Comparison of ENCODE assay signal across 10 mouse cellular contexts in the genomic region with DNA sequence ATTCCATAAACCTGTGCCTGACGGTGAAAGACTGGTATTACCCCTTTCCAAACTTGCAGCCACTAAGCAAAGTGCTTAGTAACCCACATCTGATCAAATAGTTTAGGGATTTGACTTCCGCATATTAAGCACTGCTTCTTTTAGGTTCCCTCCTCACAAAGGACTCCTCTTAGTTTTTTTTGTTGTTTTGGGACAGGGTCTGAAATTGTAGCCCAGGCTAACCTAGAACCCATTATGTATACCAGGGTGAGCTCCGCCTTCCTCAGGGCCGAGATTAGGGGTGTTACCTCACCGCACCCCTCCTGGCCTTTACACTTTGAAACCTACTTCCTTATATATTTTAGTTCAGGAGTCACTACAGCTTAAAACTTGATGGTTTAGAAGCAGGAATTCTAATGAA. TPM values are rescaled to one million over a fixed set of nuclear protein-coding genes. Genes with fewer than 3 reads are reported as not detected.
DNase-seq lines count a peak whose midpoint lies in the region; ATAC-seq and TF ChIP-seq lines count a peak whose summit lies in the region.
"Had no signal": no experiment of that assay in that cellular context is flagged by ENCODE, and none has a peak within 500 bp of the region (broad histone marks: within the 10 kb centered on the region; RNA-seq: fewer than 3 reads in every experiment).

No protein-coding gene starts in this region.

- H3K27ac ChIP-seq in heart, embryonic 14.5 days (replicated peaks in 1 of 2; ENCODE audit: control insufficient read depth in 1 of 2, insufficient read depth in 1 of 2, low read depth in 2 of 2, low read length in 2 of 2), result no peak overlapping the region
- H3K27ac ChIP-seq in bone marrow macrophage, adult 2 months (ENCODE audit: insufficient read depth, low read depth, low read length), result peak overlapping the region; percentile 63
- no peak overlapping the region for H3K27ac ChIP-seq in hindbrain, postnatal 0 days
- H3K27ac ChIP-seq in midbrain, embryonic 15.5 days, result no peak overlapping the region

- peak overlapping the region; percentile 78 for H3K9ac ChIP-seq in heart, embryonic 14.5 days (ENCODE audit: low read length)
- no peak overlapping the region; the same call in 1 of the 2 replicates for H3K9ac ChIP-seq in hindbrain, postnatal 0 days (replicated peaks; ENCODE audit: low read length)
- H3K9ac ChIP-seq in midbrain, embryonic 15.5 days, result no peak overlapping the region

- no peak for TF ChIP-seq CTCF in bone marrow macrophage, adult 2 months (IDR thresholded peaks at IDR 0.05; ENCODE audit: low read depth, low read length)
- TF ChIP-seq CTCF in hindbrain, postnatal 0 days (IDR thresholded peaks at IDR 0.05; ENCODE audit: low read depth), result no peak

- no peak for ATAC-seq in heart, embryonic 14.5 days (ENCODE audit: insufficient number of reproducible peaks, insufficient read depth, low FRiP score, low read depth)
- no peak for ATAC-seq in hindbrain, postnatal 0 days
- ATAC-seq in midbrain, embryonic 15.5 days (replicated peaks), result no peak

- peaks cover 25 to 37% of the 10 kb centered on the region in 2 experiments for H3K4me1 ChIP-seq in heart, embryonic 14.5 days (ENCODE audit: control insufficient read depth in 2 of 2, insufficient read depth in 2 of 2, low read length in 2 of 2)
- H3K4me1 ChIP-seq in bone marrow macrophage, adult 2 months (ENCODE audit: control insufficient read depth, insufficient read depth, low read length), result peaks cover 39% of the 10 kb centered on the region
- peaks cover 19% of the 10 kb centered on the region; the same call in 1 of the 2 replicates for H3K4me1 ChIP-seq in hindbrain, postnatal 0 days (ENCODE audit: insufficient read depth, low read length)
- H3K4me1 ChIP-seq in midbrain, embryonic 15.5 days, result peaks cover 61% of the 10 kb centered on the region

- H3K4me3 ChIP-seq in heart, embryonic 14.5 days (ENCODE audit: control insufficient read depth in 1 of 2, insufficient read depth in 1 of 2, low read depth in 1 of 2, low read length in 2 of 2), result peak overlapping the region; percentile 50 to 66; a peak in 3 of 4 replicates
- peak overlapping the region; percentile 78; the same call in 1 of the 2 replicates for H3K4me3 ChIP-seq in bone marrow macrophage, adult 2 months (ENCODE audit: insufficient read depth, low read length)
- H3K4me3 ChIP-seq in hindbrain, postnatal 0 days (ENCODE audit: low read length), result peak overlapping the region; percentile 42
- peak overlapping the region; percentile 48; the same call in 1 of the 2 replicates for H3K4me3 ChIP-seq in midbrain, embryonic 15.5 days

- no peak for DNase-seq in heart, adult 8-10 months (ENCODE audit: low spot score)
- DNase-seq in hindbrain, postnatal 0 days (ENCODE audit: low spot score), result no peak
- DNase-seq in urinary bladder, postnatal 10 days (ENCODE audit: low spot score), result no peak
- DNase-seq in gastrocnemius, adult 8-10 months (ENCODE audit: low spot score in 2 of 2), result no peak
- DNase-seq in frontal cortex, postnatal 14 days (ENCODE audit: low spot score in 2 of 2), result no peak
- DNase-seq: lung, postnatal 10 days; thymus, adult 18-20 months had no signal

- no peaks in the 10 kb centered on the region for H3K27me3 ChIP-seq in heart, embryonic 14.5 days (ENCODE audit: control insufficient read depth, insufficient read depth, low read length)
- no peaks in the 10 kb centered on the region for H3K27me3 ChIP-seq in hindbrain, postnatal 0 days (ENCODE audit: insufficient read depth, low read length)
- no peaks in the 10 kb centered on the region for H3K27me3 ChIP-seq in midbrain, embryonic 15.5 days (replicated peaks)

- H3K4me2 ChIP-seq in heart, embryonic 14.5 days (ENCODE audit: low read length), result peak overlapping the region; percentile 84
- H3K4me2 ChIP-seq in hindbrain, postnatal 0 days (ENCODE audit: low read depth, low read length), result peak overlapping the region; percentile 87
- peak overlapping the region; percentile 98 for H3K4me2 ChIP-seq in midbrain, embryonic 15.5 days

- H3K9me3 ChIP-seq in heart, embryonic 14.5 days (ENCODE audit: control insufficient read depth, low read length), result no peaks in the 10 kb centered on the region
- no peaks in the 10 kb centered on the region for H3K9me3 ChIP-seq in hindbrain, postnatal 0 days (ENCODE audit: low read length)
- H3K9me3 ChIP-seq in midbrain, embryonic 15.5 days, result no peaks in the 10 kb centered on the region

- 35% methylated on average over 5 of the region's 5 CpGs for WGBS in heart, embryonic 14.5 days
- WGBS in hindbrain, postnatal 0 days, result 45% methylated on average over 5 of the region's 5 CpGs
- 35% methylated on average over 5 of the region's 5 CpGs for WGBS in midbrain, embryonic 15.5 days

- TF ChIP-seq POLR2A in bone marrow macrophage, adult 2 months (IDR thresholded peaks at IDR 0.05; ENCODE audit: borderline replicate concordance, low read depth, low read length), result no peak

- no peaks in the 10 kb centered on the region for H3K36me3 ChIP-seq in heart, embryonic 14.5 days (ENCODE audit: control insufficient read depth, insufficient read depth, low read length)
- H3K36me3 ChIP-seq in hindbrain, postnatal 0 days (ENCODE audit: insufficient read depth, low read length), result no peaks in the 10 kb centered on the region
- H3K36me3 ChIP-seq in midbrain, embryonic 15.5 days (replicated peaks), result no peaks in the 10 kb centered on the region

RNA-seq across cellular contexts. Expression of a gene that starts 5.5 kb away (rescaled TPM):
- polyA plus RNA-seq in heart, embryonic 14.5 days (2014; fragmentation: Nextera tagmentation; extraction: Ambion mirVana), result 13.3 and 15.3 TPM in 2 replicates
- 10 to 100 TPM; 72.1 to 84.3 (median 78.7) TPM for total RNA-seq in heart, adult 8-10 months (2022)
- 78.4 and 79.3 TPM in 2 replicates for polyA plus RNA-seq in bone marrow macrophage, adult 2 months (2012; ENCODE audit: insufficient read depth, insufficient read length, missing spikeins)
- total RNA-seq in hindbrain, postnatal 0 days (2014; rRNA removed), result 77.7 and 94.3 TPM in 2 replicates
- 25.0 and 25.4 TPM in 2 replicates for polyA plus RNA-seq in hindbrain, postnatal 0 days (2015; fragmentation: Nextera tagmentation; extraction: Ambion mirVana)
- 33.2 and 33.6 TPM in 2 replicates for polyA plus RNA-seq in midbrain, embryonic 15.5 days (2015; fragmentation: Nextera tagmentation; extraction: Ambion mirVana)
- total RNA-seq in gastrocnemius, adult 8-10 months (2022), result 10 to 100 TPM; 53.9 to 57.7 (median 55.8) TPM

RNA-seq across cellular contexts. Expression of a gene that starts 14.7 kb away (rescaled TPM):
- 6.0 and 6.4 TPM in 2 replicates for polyA plus RNA-seq in heart, embryonic 14.5 days (2014; fragmentation: Nextera tagmentation; extraction: Ambion mirVana)
- 100 to 1,000 TPM in 2 of 4 experiments, 10 to 100 TPM in 2; 81.4 to 121 (median 101) TPM for total RNA-seq in heart, adult 8-10 months (2022)
- polyA plus RNA-seq in bone marrow macrophage, adult 2 months (2012; ENCODE audit: insufficient read depth, insufficient read length, missing spikeins), result 7.4 and 8.2 TPM in 2 replicates
- 7.5 and 8.6 TPM in 2 replicates for total RNA-seq in hindbrain, postnatal 0 days (2014; rRNA removed)
- 10.2 and 13.5 TPM in 2 replicates for polyA plus RNA-seq in hindbrain, postnatal 0 days (2015; fragmentation: Nextera tagmentation; extraction: Ambion mirVana)
- 3.4 and 3.9 TPM in 2 replicates for polyA plus RNA-seq in midbrain, embryonic 15.5 days (2015; fragmentation: Nextera tagmentation; extraction: Ambion mirVana)
- total RNA-seq in gastrocnemius, adult 8-10 months (2022), result 100 to 1,000 TPM in 2 of 4 experiments, 10 to 100 TPM in 2; 83.4 to 175 (median 99.4) TPM

RNA-seq across cellular contexts. Expression of a gene that starts 14.9 kb away (rescaled TPM):
- polyA plus RNA-seq in heart, embryonic 14.5 days (2014; fragmentation: Nextera tagmentation; extraction: Ambion mirVana), result 22.6 and 22.9 TPM in 2 replicates
- 10 to 100 TPM; 16.0 to 20.9 (median 17.8) TPM for total RNA-seq in heart, adult 8-10 months (2022)
- 37.9 and 40.1 TPM in 2 replicates for polyA plus RNA-seq in bone marrow macrophage, adult 2 months (2012; ENCODE audit: insufficient read depth, insufficient read length, missing spikeins)
- 24.4 and 74.0 TPM in 2 replicates for total RNA-seq in hindbrain, postnatal 0 days (2014; rRNA removed)
- 35.4 and 35.7 TPM in 2 replicates for polyA plus RNA-seq in hindbrain, postnatal 0 days (2015; fragmentation: Nextera tagmentation; extraction: Ambion mirVana)
- polyA plus RNA-seq in midbrain, embryonic 15.5 days (2015; fragmentation: Nextera tagmentation; extraction: Ambion mirVana), result 56.3 and 57.7 TPM in 2 replicates
- total RNA-seq in gastrocnemius, adult 8-10 months (2022), result 10 to 100 TPM; 14.1 to 18.4 (median 15.2) TPM

RNA-seq across cellular contexts. Expression of a gene that starts 46.8 kb away (rescaled TPM):
- polyA plus RNA-seq in heart, embryonic 14.5 days (2014; fragmentation: Nextera tagmentation; extraction: Ambion mirVana), result 0.82 and 0.95 TPM in 2 replicates
- 1 to 10 TPM in 1 of 4 experiments, under 1 TPM in 3; 0.38 to 1.1 (median 0.76) TPM for total RNA-seq in heart, adult 8-10 months (2022)
- 0.62 and 0.65 TPM in 2 replicates for polyA plus RNA-seq in bone marrow macrophage, adult 2 months (2012; ENCODE audit: insufficient read depth, insufficient read length, missing spikeins)
- total RNA-seq in hindbrain, postnatal 0 days (2014; rRNA removed), result 29.5 and 44.1 TPM in 2 replicates
- polyA plus RNA-seq in hindbrain, postnatal 0 days (2015; fragmentation: Nextera tagmentation; extraction: Ambion mirVana), result 11.0 TPM in 2 replicates
- 9.1 and 9.2 TPM in 2 replicates for polyA plus RNA-seq in midbrain, embryonic 15.5 days (2015; fragmentation: Nextera tagmentation; extraction: Ambion mirVana)
- total RNA-seq in gastrocnemius, adult 8-10 months (2022), result under 1 TPM in 2 of 4 experiments, not detected in 2; 0.08 to 0.29 TPM

RNA-seq across cellular contexts. Expression of a gene that starts 49.4 kb away (rescaled TPM):
- polyA plus RNA-seq in heart, embryonic 14.5 days (2014; fragmentation: Nextera tagmentation; extraction: Ambion mirVana), result 45.3 and 55.6 TPM in 2 replicates
- 10 to 100 TPM; 92.5 to 98.4 (median 95.1) TPM for total RNA-seq in heart, adult 8-10 months (2022)
- 20.7 and 23.5 TPM in 2 replicates for polyA plus RNA-seq in bone marrow macrophage, adult 2 months (2012; ENCODE audit: insufficient read depth, insufficient read length, missing spikeins)
- total RNA-seq in hindbrain, postnatal 0 days (2014; rRNA removed), result 725 and 812 TPM in 2 replicates
- 160 TPM in 2 replicates for polyA plus RNA-seq in hindbrain, postnatal 0 days (2015; fragmentation: Nextera tagmentation; extraction: Ambion mirVana)
- 151 and 158 TPM in 2 replicates for polyA plus RNA-seq in midbrain, embryonic 15.5 days (2015; fragmentation: Nextera tagmentation; extraction: Ambion mirVana)
- 10 to 100 TPM; 67.5 to 81.5 (median 76.2) TPM for total RNA-seq in gastrocnemius, adult 8-10 months (2022)
